Comparison of ENCODE assay signal across 9 mouse cellular contexts in the genomic region with DNA sequence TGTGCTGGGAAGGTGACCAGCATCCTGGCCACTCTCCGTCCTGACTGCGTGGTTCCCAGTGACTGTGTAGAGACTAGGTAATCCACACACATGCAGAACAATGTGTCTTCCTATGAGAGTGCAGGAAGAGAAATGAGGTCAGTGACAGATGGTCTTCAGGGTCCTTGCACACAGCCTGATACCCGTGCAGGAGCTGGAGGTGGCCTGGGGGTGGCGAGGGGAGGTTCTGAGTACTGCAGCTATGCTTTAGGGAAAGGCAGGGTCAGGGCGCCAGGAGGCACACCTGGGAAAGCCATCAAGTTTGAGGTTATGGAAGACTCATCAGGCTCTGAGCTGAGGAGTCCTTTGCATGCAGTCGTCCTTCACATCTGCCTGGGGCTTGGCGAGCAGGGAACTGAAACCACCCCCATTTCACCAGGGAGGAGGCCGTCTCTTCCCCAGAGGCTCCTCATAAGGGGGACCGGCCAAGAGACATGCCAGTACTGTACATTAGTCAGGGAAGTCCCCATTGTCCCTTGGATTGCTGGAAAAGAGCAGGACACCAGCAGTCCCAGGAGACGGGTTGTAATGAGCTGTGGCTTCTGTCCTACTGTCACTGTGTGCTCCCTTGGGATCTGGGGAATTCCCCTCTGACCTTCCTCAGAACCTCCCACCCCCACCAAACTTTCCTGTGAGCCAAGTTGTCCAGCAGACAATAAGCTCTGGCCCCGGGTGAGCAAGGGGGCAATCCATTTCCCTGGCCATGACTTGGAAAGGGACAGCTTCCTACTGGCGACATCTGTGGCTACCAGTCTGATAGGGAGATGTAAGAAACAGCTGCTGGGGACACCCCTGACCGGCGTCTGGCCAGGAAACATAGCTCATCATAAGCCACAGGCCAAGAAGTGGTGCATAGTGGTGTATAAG. TPM values are rescaled to one million over a fixed set of nuclear protein-coding genes. Genes with fewer than 3 reads are reported as not detected.
DNase-seq lines count a peak whose midpoint lies in the region; ATAC-seq lines count a peak whose summit lies in the region.
"Had no signal": no experiment of that assay in that cellular context is flagged by ENCODE, and none has a peak within 500 bp of the region (broad histone marks: within the 10 kb centered on the region; RNA-seq: fewer than 3 reads in every experiment).

No protein-coding gene starts in this region.

- H3K9me3 ChIP-seq in hindbrain, embryonic 12.5 days (replicated peaks), result no peaks in the 10 kb centered on the region
- H3K9me3 ChIP-seq in hindbrain, embryonic 14.5 days (ENCODE audit: control insufficient read depth, low read length), result no peaks in the 10 kb centered on the region

- H3K36me3 ChIP-seq in hindbrain, embryonic 12.5 days, result 0 out of 2 replicates have a peak, but pooled peaks cover 7% of the 10 kb centered on the region
- no peaks in the 10 kb centered on the region for H3K36me3 ChIP-seq in hindbrain, embryonic 14.5 days (replicated peaks; ENCODE audit: control insufficient read depth, insufficient read depth)

- 0 out of 2 replicates have a peak overlapping the region, but pooled peaks have one; percentile 19 for H3K9ac ChIP-seq in hindbrain, embryonic 12.5 days
- no peak overlapping the region for H3K9ac ChIP-seq in hindbrain, embryonic 14.5 days

- peaks cover 51% of the 10 kb centered on the region for H3K4me1 ChIP-seq in hindbrain, embryonic 12.5 days
- peaks cover 32% of the 10 kb centered on the region for H3K4me1 ChIP-seq in hindbrain, embryonic 14.5 days (replicated peaks; ENCODE audit: control insufficient read depth, insufficient read depth, low read length)

- H3K27ac ChIP-seq in hindbrain, embryonic 12.5 days, result no peak overlapping the region; the same call in 1 of the 2 replicates
- H3K27ac ChIP-seq in hindbrain, embryonic 14.5 days, result no peak overlapping the region

- DNase-seq in hindbrain, embryonic 14.5 days (ENCODE audit: low spot score), result no peak
- peak; percentile 68 for DNase-seq in heart, postnatal 25 days (ENCODE audit: low spot score)
- peak; percentile 74 for DNase-seq in lung, postnatal 10 days
- DNase-seq in frontal cortex, adult 2 months (ENCODE audit: extremely low spot score in 1 of 2, low spot score in 1 of 2), result no peak
- no peak for DNase-seq in urinary bladder, postnatal 4 days (ENCODE audit: low spot score in 2 of 2)
- no peak for DNase-seq in right cerebral cortex, postnatal 14 days

- H3K4me2 ChIP-seq in hindbrain, embryonic 12.5 days (replicated peaks), result no peak overlapping the region
- no peak overlapping the region for H3K4me2 ChIP-seq in hindbrain, embryonic 14.5 days (replicated peaks)

- H3K27me3 ChIP-seq in hindbrain, embryonic 12.5 days, result no peaks in the 10 kb centered on the region
- H3K27me3 ChIP-seq in hindbrain, embryonic 14.5 days (ENCODE audit: control insufficient read depth, insufficient read depth, low read length), result no peaks in the 10 kb centered on the region

- intact Hi-C loops in heart, postnatal 25 days (cut with DNase I), result no loop called here

- WGBS in hindbrain, embryonic 12.5 days, result 46% methylated on average over 14 of the region's 14 CpGs
- WGBS in hindbrain, embryonic 14.5 days, result 46% methylated on average over 14 of the region's 14 CpGs

- H3K4me3 ChIP-seq in hindbrain, embryonic 12.5 days, result no peak overlapping the region
- no peak overlapping the region for H3K4me3 ChIP-seq in hindbrain, embryonic 14.5 days (replicated peaks; ENCODE audit: low read length)

- no peak for ATAC-seq in hindbrain, embryonic 12.5 days (ENCODE audit: low FRiP score)
- no peak for ATAC-seq in hindbrain, embryonic 14.5 days (ENCODE audit: low FRiP score)
- 0 out of 2 replicates have a peak, but pooled peaks have one; percentile 10 for ATAC-seq in common myeloid progenitor, adult 5-6 weeks (replicated peaks; ENCODE audit: low read depth, poor library complexity, severe bottlenecking)

RNA-seq across cellular contexts. Expression of a gene that starts 4.5 kb away (rescaled TPM):
- polyA plus RNA-seq in hindbrain, embryonic 12.5 days (2016; fragmentation: Nextera tagmentation; extraction: Ambion mirVana), result 35.6 and 38.6 TPM in 2 replicates
- polyA plus RNA-seq in hindbrain, embryonic 14.5 days (2014; fragmentation: Nextera tagmentation; extraction: Ambion mirVana), result 26.8 and 27.6 TPM in 2 replicates
- 4.6 and 5.4 TPM in 2 replicates for total RNA-seq in common myeloid progenitor, adult 5-6 weeks (2017)
- 10 to 100 TPM; 22.6 to 22.8 TPM for total RNA-seq in heart, postnatal 25 days (2021)
- 62.4 and 66.9 TPM in 2 replicates for polyA plus RNA-seq in frontal cortex, adult 2 months (2012; rRNA removed)

RNA-seq across cellular contexts. Expression of a gene that starts 4.5 kb away (rescaled TPM):
- 31.8 and 34.3 TPM in 2 replicates for polyA plus RNA-seq in hindbrain, embryonic 12.5 days (2016; fragmentation: Nextera tagmentation; extraction: Ambion mirVana)
- polyA plus RNA-seq in hindbrain, embryonic 14.5 days (2014; fragmentation: Nextera tagmentation; extraction: Ambion mirVana), result 13.2 and 14.2 TPM in 2 replicates
- 5.9 and 7.5 TPM in 2 replicates for total RNA-seq in common myeloid progenitor, adult 5-6 weeks (2017)
- 1 to 10 TPM; 8.4 to 8.8 TPM for total RNA-seq in heart, postnatal 25 days (2021)
- 8.7 and 8.8 TPM in 2 replicates for polyA plus RNA-seq in frontal cortex, adult 2 months (2012; rRNA removed)

RNA-seq across cellular contexts. Expression of a gene that starts 37.7 kb away (rescaled TPM):
- 0.12 TPM in 1 of 2 replicates, not detected in the other for polyA plus RNA-seq in hindbrain, embryonic 12.5 days (2016; fragmentation: Nextera tagmentation; extraction: Ambion mirVana)
- 0.33 and 0.51 TPM in 2 replicates for polyA plus RNA-seq in hindbrain, embryonic 14.5 days (2014; fragmentation: Nextera tagmentation; extraction: Ambion mirVana)
- total RNA-seq in common myeloid progenitor, adult 5-6 weeks (2017), result not detected in 2 replicates
- not detected for total RNA-seq in heart, postnatal 25 days (2021)
- polyA plus RNA-seq in frontal cortex, adult 2 months (2012; rRNA removed), result 1.2 and 3.9 TPM in 2 replicates
- total RNA-seq: hematopoietic stem cell, adult 5-6 weeks had no signal

RNA-seq across cellular contexts. Expression of a gene that starts 46.4 kb away (rescaled TPM):
- polyA plus RNA-seq in hindbrain, embryonic 12.5 days (2016; fragmentation: Nextera tagmentation; extraction: Ambion mirVana), result not detected in 2 replicates
- 0.12 and 0.13 TPM in 2 replicates for polyA plus RNA-seq in hindbrain, embryonic 14.5 days (2014; fragmentation: Nextera tagmentation; extraction: Ambion mirVana)
- 0.09 TPM in 1 of 2 replicates, not detected in the other for total RNA-seq in common myeloid progenitor, adult 5-6 weeks (2017)
- not detected for total RNA-seq in heart, postnatal 25 days (2021)
- 1.1 and 2.1 TPM in 2 replicates for polyA plus RNA-seq in frontal cortex, adult 2 months (2012; rRNA removed)
- total RNA-seq: hematopoietic stem cell, adult 5-6 weeks had no signal

RNA-seq across cellular contexts. Expression of a gene that starts 52.8 kb away (rescaled TPM):
- polyA plus RNA-seq in hindbrain, embryonic 12.5 days (2016; fragmentation: Nextera tagmentation; extraction: Ambion mirVana), result not detected in 2 replicates
- polyA plus RNA-seq in hindbrain, embryonic 14.5 days (2014; fragmentation: Nextera tagmentation; extraction: Ambion mirVana), result not detected in 2 replicates
- total RNA-seq in common myeloid progenitor, adult 5-6 weeks (2017), result not detected in 2 replicates
- total RNA-seq in heart, postnatal 25 days (2021), result not detected
- 0.40 TPM in 1 of 2 replicates, not detected in the other for polyA plus RNA-seq in frontal cortex, adult 2 months (2012; rRNA removed)
- total RNA-seq: hematopoietic stem cell, adult 5-6 weeks had no signal

Comparison
In these comparisons a context has a peak if more than half of its experiments do, and no peak if none do; other contexts are left out.
1. DNase-seq: peak in heart, postnatal 25 days (single experiment) and lung, postnatal 10 days (single experiment); none in hindbrain, embryonic 14.5 days (single experiment), frontal cortex, adult 2 months (0 of 2), urinary bladder, postnatal 4 days (0 of 2) and right cerebral cortex, postnatal 14 days (single experiment).